Mouse (Mus musculus): ENCODE results near the gene Astn2. TPM values are rescaled to one million over a fixed set of nuclear protein-coding genes. Genes with fewer than 3 reads are reported as not detected.

Astn2 gene
- polyA plus RNA-seq, 1 experiment from 2014 or later, result 2.9 TPM

GRCm38 (mm10) chr4:66390480-66390879 lies 13.9 kb downstream of the Astn2 start:
- WGBS, result 9% methylated on average over 4 of the region's 4 CpGs
- Histone ChIP-seq H3K9me3 (replicated peaks) (no peaks in the 10 kb centered on the region), H3K4me1 (no peaks in the 10 kb centered on the region), H3K9ac (no peak overlapping the region), H3K27me3 (no peaks in the 10 kb centered on the region), H3K36me3 (no peaks in the 10 kb centered on the region), H3K4me3 (no peak overlapping the region), H3K27ac (no peak overlapping the region), H3K4me2 (replicated peaks) (no peak overlapping the region)
- ATAC-seq (ENCODE audit: low FRiP score), result no peak

- H3K27me3 ChIP-seq, result no peaks in the 10 kb centered on the region
- WGBS, result 44% methylated on average over 2 of the region's 2 CpGs
- H3K4me3 ChIP-seq, result no peak overlapping the region
- no peak for ATAC-seq (ENCODE audit: low FRiP score)
- H3K4me2 ChIP-seq (replicated peaks), result no peak overlapping the region
- H3K4me1 ChIP-seq, result 0 out of 2 replicates have a peak, but pooled peaks cover 2% of the 10 kb centered on the region
- no peaks in the 10 kb centered on the region for H3K36me3 ChIP-seq
- H3K27ac ChIP-seq, result no peak overlapping the region
- no peaks in the 10 kb centered on the region for H3K9me3 ChIP-seq (replicated peaks)
- no peak overlapping the region for H3K9ac ChIP-seq
Observed at GRCm38 (mm10) chr4:66378586-66378985, 25.8 kb downstream of the Astn2 start.

- H3K4me2 ChIP-seq (replicated peaks), result no peak overlapping the region
- WGBS, result 64% methylated on average over 3 of the region's 3 CpGs
- H3K27me3 ChIP-seq, result no peaks in the 10 kb centered on the region
- no peak overlapping the region for H3K27ac ChIP-seq
- no peaks in the 10 kb centered on the region for H3K36me3 ChIP-seq
- no peaks in the 10 kb centered on the region for H3K9me3 ChIP-seq (replicated peaks)
- H3K9ac ChIP-seq, result no peak overlapping the region
- H3K4me3 ChIP-seq, result no peak overlapping the region
- ATAC-seq (ENCODE audit: low FRiP score), result no peak
- no peaks in the 10 kb centered on the region for H3K4me1 ChIP-seq
Observed at GRCm38 (mm10) chr4:66370557-66371071, 33.8 kb downstream of the Astn2 start.

GRCm38 (mm10) chr4:66365500-66365899 lies 38.9 kb downstream of the Astn2 start:
- Histone ChIP-seq H3K27me3 (no peaks in the 10 kb centered on the region), H3K9me3 (replicated peaks) (no peaks in the 10 kb centered on the region), H3K27ac (no peak overlapping the region), H3K4me3 (no peak overlapping the region), H3K4me1 (no peaks in the 10 kb centered on the region), H3K4me2 (replicated peaks) (no peak overlapping the region), H3K36me3 (no peaks in the 10 kb centered on the region), H3K9ac (no peak overlapping the region)
- no peak for ATAC-seq (ENCODE audit: low FRiP score)
- 64% methylated on average over 1 of the region's 1 CpGs for WGBS

- Histone ChIP-seq H3K4me1 (no peaks in the 10 kb centered on the region), H3K4me3 (no peak overlapping the region), H3K27ac (no peak overlapping the region), H3K9me3 (replicated peaks) (no peaks in the 10 kb centered on the region), H3K27me3 (no peaks in the 10 kb centered on the region), H3K36me3 (no peaks in the 10 kb centered on the region), H3K4me2 (replicated peaks) (no peak overlapping the region), H3K9ac (no peak overlapping the region)
- ATAC-seq (ENCODE audit: low FRiP score), result no peak
- WGBS, result 82% methylated on average over 2 of the region's 2 CpGs
Observed at GRCm38 (mm10) chr4:66344632-66345031, 59.8 kb downstream of the Astn2 start.

GRCm38 (mm10) chr4:66337443-66337842 lies 67.0 kb downstream of the Astn2 start:
- H3K27ac ChIP-seq, result no peak overlapping the region
- H3K4me2 ChIP-seq (replicated peaks), result no peak overlapping the region
- H3K9ac ChIP-seq, result no peak overlapping the region
- WGBS, result 90% methylated on average over 3 of the region's 3 CpGs
- no peak for ATAC-seq (ENCODE audit: low FRiP score)
- H3K27me3 ChIP-seq, result no peaks in the 10 kb centered on the region
- H3K4me3 ChIP-seq, result no peak overlapping the region
- H3K9me3 ChIP-seq (replicated peaks), result no peaks in the 10 kb centered on the region
- no peaks in the 10 kb centered on the region; the same call in 1 of the 2 replicates for H3K4me1 ChIP-seq
- H3K36me3 ChIP-seq, result no peaks in the 10 kb centered on the region

GRCm38 (mm10) chr4:66330600-66331285 lies 73.7 kb downstream of the Astn2 start:
- 10% methylated on average over 4 of the region's 4 CpGs for WGBS

GRCm38 (mm10) chr4:66321051-66321450 lies 83.4 kb downstream of the Astn2 start:
- Histone ChIP-seq H3K4me3 (no peak overlapping the region), H3K36me3 (no peaks in the 10 kb centered on the region), H3K9me3 (replicated peaks) (no peaks in the 10 kb centered on the region), H3K4me1 (0 out of 2 replicates have a peak, but pooled peaks cover 2% of the 10 kb centered on the region), H3K9ac (no peak overlapping the region), H3K27me3 (no peaks in the 10 kb centered on the region), H3K4me2 (replicated peaks) (no peak overlapping the region), H3K27ac (no peak overlapping the region)
- ATAC-seq (ENCODE audit: low FRiP score), result no peak
- WGBS, result 83% methylated on average over 2 of the region's 2 CpGs

More at GRCm38 (mm10) chr4:66330600-66331285, 73.7 kb downstream of the Astn2 start:
- H3K9ac ChIP-seq, result no peak overlapping the region
- H3K9me3 ChIP-seq (replicated peaks), result no peaks in the 10 kb centered on the region
- peak overlapping the region; percentile 40 for H3K27ac ChIP-seq
- no peak overlapping the region for H3K4me3 ChIP-seq
- H3K4me1 ChIP-seq, result no peaks in the 10 kb centered on the region; the same call in 1 of the 2 replicates
- peak; percentile 88 for ATAC-seq (ENCODE audit: low FRiP score)
- H3K4me2 ChIP-seq (replicated peaks), result no peak overlapping the region
- H3K27me3 ChIP-seq, result no peaks in the 10 kb centered on the region
- H3K36me3 ChIP-seq, result no peaks in the 10 kb centered on the region

- Histone ChIP-seq H3K9ac (no peak overlapping the region), H3K4me2 (replicated peaks) (no peak overlapping the region), H3K27me3 (peaks cover 5% of the 10 kb centered on the region; the same call in 1 of the 2 replicates), H3K36me3 (no peaks in the 10 kb centered on the region), H3K9me3 (replicated peaks) (no peaks in the 10 kb centered on the region), H3K4me3 (no peak overlapping the region), H3K27ac (no peak overlapping the region), H3K4me1 (peaks cover 9% of the 10 kb centered on the region)
- 22% methylated on average over 8 of the region's 8 CpGs for WGBS
- 0 out of 2 replicates have a peak, but pooled peaks have one; percentile 49 for ATAC-seq (ENCODE audit: low FRiP score)
Observed at GRCm38 (mm10) chr4:66314806-66315484, 89.5 kb downstream of the Astn2 start.

GRCm38 (mm10) chr4:66312733-66313132 lies 91.7 kb downstream of the Astn2 start:
- 67% methylated on average over 1 of the region's 1 CpGs for WGBS
- H3K4me2 ChIP-seq (replicated peaks), result no peak overlapping the region
- no peak for ATAC-seq (ENCODE audit: low FRiP score)
- no peak overlapping the region for H3K9ac ChIP-seq
- H3K4me1 ChIP-seq, result peaks cover 7% of the 10 kb centered on the region
- no peaks in the 10 kb centered on the region for H3K9me3 ChIP-seq (replicated peaks)
- H3K27ac ChIP-seq, result no peak overlapping the region
- peaks cover 5% of the 10 kb centered on the region; the same call in 1 of the 2 replicates for H3K27me3 ChIP-seq
- no peak overlapping the region for H3K4me3 ChIP-seq
- H3K36me3 ChIP-seq, result no peaks in the 10 kb centered on the region

GRCm38 (mm10) chr4:66310315-66311020 lies 93.9 kb downstream of the Astn2 start:
- Histone ChIP-seq H3K4me2 (replicated peaks) (no peak overlapping the region), H3K27me3 (peaks cover 5% of the 10 kb centered on the region; the same call in 1 of the 2 replicates), H3K36me3 (no peaks in the 10 kb centered on the region), H3K9ac (no peak overlapping the region), H3K27ac (no peak overlapping the region), H3K9me3 (replicated peaks) (no peaks in the 10 kb centered on the region), H3K4me1 (peaks cover 11% of the 10 kb centered on the region), H3K4me3 (no peak overlapping the region)
- WGBS, result 75% methylated on average over 7 of the region's 7 CpGs
- no peak for ATAC-seq (ENCODE audit: low FRiP score)

GRCm38 (mm10) chr4:66306377-66306776 lies 98.0 kb downstream of the Astn2 start:
- WGBS, result 48% methylated on average over 6 of the region's 6 CpGs

More at GRCm38 (mm10) chr4:66306377-66306776, 98.0 kb downstream of the Astn2 start:
- Histone ChIP-seq H3K9ac (no peak overlapping the region), H3K4me1 (peaks cover 9% of the 10 kb centered on the region), H3K4me2 (replicated peaks) (no peak overlapping the region), H3K36me3 (no peaks in the 10 kb centered on the region), H3K27me3 (no peaks in the 10 kb centered on the region), H3K27ac (no peak overlapping the region), H3K4me3 (no peak overlapping the region), H3K9me3 (replicated peaks) (no peaks in the 10 kb centered on the region)
- no peak for ATAC-seq (ENCODE audit: low FRiP score)
